Mouse (Mus musculus) liver, adult 2 months (tissue): ENCODE results near the gene Kif26b. TPM values are rescaled to one million over a fixed set of nuclear protein-coding genes. Genes with fewer than 3 reads are reported as not detected.

Experiments
- DNase-seq: peaks from one replicate; pipeline ENCODE4 v3.0.0-alpha.2; 2011; ENCODE audit warnings: low read depth, low spot score; ENCODE audit errors: extremely low read depth
- H3K27ac ChIP-seq: fragments of 200-500 bp; replicated peaks from 2 replicates; pipeline ENCODE4 v1.5.1; 2012; ENCODE audit warnings: low read depth, mild to moderate bottlenecking, control low read depth, inconsistent platforms, low read length; ENCODE audit not compliant: insufficient read depth
- H3K27me3 ChIP-seq: fragments of 200-500 bp; 2 replicates; pipeline ENCODE4 v1.6.1; 2012; ENCODE audit warnings: mild to moderate bottlenecking, moderate library complexity, low read length, inconsistent platforms; ENCODE audit not compliant: control insufficient read depth, insufficient read depth
- H3K36me3 ChIP-seq: fragments of 200-500 bp; 2 replicates; pipeline ENCODE4 v1.6.1; 2012; ENCODE audit warnings: low read length, inconsistent platforms; ENCODE audit not compliant: control insufficient read depth, insufficient read depth
- H3K4me1 ChIP-seq: fragments of 200-500 bp; 2 replicates; pipeline ENCODE4 v1.6.1; 2011; ENCODE audit warnings: low read length; ENCODE audit not compliant: control insufficient read depth, insufficient read depth
- H3K4me3 ChIP-seq: fragments of 200-500 bp; 2 replicates; pipeline ENCODE4 v1.5.1; 2011; ENCODE audit warnings: low read depth, mild to moderate bottlenecking, control low read depth, low read length, moderate library complexity; ENCODE audit not compliant: insufficient read depth
- H3K79me2 ChIP-seq: fragments of 200-500 bp; 2 replicates; pipeline ENCODE4 v1.6.1; 2012; ENCODE audit warnings: inconsistent platforms, mild to moderate bottlenecking, low read length, moderate library complexity; ENCODE audit not compliant: control insufficient read depth, insufficient read depth
- H3K9ac ChIP-seq: fragments of 200-500 bp; 2 replicates; pipeline ENCODE4 v1.6.1; 2012; ENCODE audit warnings: low read depth, mild to moderate bottlenecking, control low read depth, inconsistent platforms, low read length
- CTCF ChIP-seq: fragments of 200-500 bp; IDR thresholded peaks from 2 replicates; pipeline ENCODE4 v1.5.1; 2011; ENCODE audit warnings: low read depth, low read length, control low read depth
- POLR2A ChIP-seq: fragments of 200-500 bp; IDR thresholded peaks from 2 replicates; pipeline ENCODE4 v1.6.1; 2011; ENCODE audit warnings: low read length, control low read depth; ENCODE audit not compliant: insufficient read depth; ENCODE audit errors: extremely low read depth
- WGBS: fragments of 180-500 bp; shearing (Covaris S2); methylation state at CpG from one replicate; pipeline ENCODE4 v1.1.7; 2018; 5-methylcytosine and 5-hydroxymethylcytosine counted together
- polyA plus RNA-seq: library from polyadenylated mRNA; depleted of rRNA; stranded (reverse); fragments of >200 nt; gene quantifications from 2 replicates; pipeline ENCODE4 v1.2.3, GENCODE M21; 2012
- total RNA-seq: library from RNA; depleted of rRNA; stranded (reverse); fragments of >200 nt; gene quantifications from 2 replicates; pipeline ENCODE4 v1.2.3, GENCODE M21; 2014

Kif26b gene
- total and polyA plus RNA-seq, 2 experiments: 0.10 to 0.28 TPM

- H3K36me3 ChIP-seq: no peaks in the 10 kb centered on the region
- H3K9ac ChIP-seq: no peak overlapping the region
- peaks cover 4% of the 10 kb centered on the region; the same call in 1 of the 2 replicates for H3K4me1 ChIP-seq
- H3K4me3 ChIP-seq: no peak overlapping the region
- no peak overlapping the region for H3K27ac ChIP-seq
- TF ChIP-seq CTCF (no peak), POLR2A (no peak)
- no peak for DNase-seq
- WGBS: 60% methylated on average over 4 of the region's 4 CpGs
- H3K27me3 ChIP-seq: no peaks in the 10 kb centered on the region
- no peaks in the 10 kb centered on the region for H3K79me2 ChIP-seq
Observed at GRCm38 (mm10) chr1:178644954-178645353, 116.0 kb downstream of the Kif26b start.

DNA sequence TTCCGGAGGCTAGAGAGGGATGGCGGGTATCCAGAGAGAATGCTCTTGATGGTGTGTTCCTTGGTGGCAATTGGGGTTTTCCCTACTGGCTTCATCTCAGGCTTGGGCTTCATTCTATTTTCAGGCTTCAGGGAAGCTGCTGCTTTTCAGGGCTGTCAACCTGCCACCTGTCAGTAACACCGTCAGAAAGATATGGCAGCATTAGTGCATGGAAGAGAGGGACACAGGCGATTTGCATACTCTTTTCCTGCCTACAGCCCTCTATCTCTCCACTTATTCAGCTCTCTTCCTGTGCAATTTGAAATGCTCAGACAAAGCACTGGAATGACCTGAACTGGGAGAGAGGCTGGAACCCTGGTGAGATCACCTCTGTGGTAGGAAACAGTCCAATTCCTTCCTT is 117.7 kb downstream of the Kif26b start:
- no peaks in the 10 kb centered on the region for H3K27me3 ChIP-seq
- no peaks in the 10 kb centered on the region for H3K79me2 ChIP-seq
- TF ChIP-seq POLR2A: no peak
- TF ChIP-seq CTCF: no peak
- 92% methylated on average over 4 of the region's 4 CpGs for WGBS
- no peak overlapping the region for H3K4me3 ChIP-seq
- H3K27ac ChIP-seq: no peak overlapping the region
- DNase-seq: no peak
- H3K36me3 ChIP-seq: no peaks in the 10 kb centered on the region
- H3K4me1 ChIP-seq: no peaks in the 10 kb centered on the region
- no peak overlapping the region for H3K9ac ChIP-seq

DNA sequence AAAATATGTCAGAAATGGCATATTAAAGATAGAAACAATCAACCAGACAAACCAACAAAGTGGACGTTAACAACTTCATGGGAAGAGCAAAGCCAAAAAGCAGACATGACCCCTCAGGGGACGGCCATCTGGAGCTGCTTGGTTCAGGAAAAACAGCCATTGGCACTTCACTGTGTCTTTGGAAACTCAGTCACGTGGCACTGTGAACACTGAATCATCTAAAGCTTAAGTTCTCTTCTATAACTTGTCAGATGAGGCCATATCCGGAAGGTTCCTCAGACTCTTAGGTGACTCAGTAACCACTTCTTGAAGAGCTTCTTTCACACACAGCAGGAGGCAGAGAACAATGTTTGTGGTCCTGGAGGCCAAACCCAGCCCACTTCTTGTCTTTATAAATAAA is 126.6 kb downstream of the Kif26b start:
- Histone ChIP-seq H3K27me3 (no peaks in the 10 kb centered on the region), H3K79me2 (no peaks in the 10 kb centered on the region), H3K36me3 (no peaks in the 10 kb centered on the region), H3K9ac (no peak overlapping the region), H3K4me1 (no peaks in the 10 kb centered on the region), H3K27ac (no peak overlapping the region), H3K4me3 (no peak overlapping the region)
- no peak for DNase-seq
- 89% methylated on average over 4 of the region's 4 CpGs for WGBS
- TF ChIP-seq POLR2A (no peak), CTCF (no peak)

GRCm38 (mm10) chr1:178661035-178661434 is 132.1 kb downstream of the Kif26b start:
- H3K27ac ChIP-seq: no peak overlapping the region
- TF ChIP-seq CTCF (no peak), POLR2A (no peak)
- H3K4me1 ChIP-seq: no peaks in the 10 kb centered on the region
- H3K27me3 ChIP-seq: no peaks in the 10 kb centered on the region
- no peak for DNase-seq
- no peak overlapping the region for H3K4me3 ChIP-seq
- 52% methylated on average over 3 of the region's 3 CpGs for WGBS
- no peak overlapping the region for H3K9ac ChIP-seq
- H3K36me3 ChIP-seq: no peaks in the 10 kb centered on the region
- H3K79me2 ChIP-seq: no peaks in the 10 kb centered on the region

GRCm38 (mm10) chr1:178661556-178661955 is 132.6 kb downstream of the Kif26b start:
- H3K4me1 ChIP-seq: no peaks in the 10 kb centered on the region
- 42% methylated on average over 5 of the region's 5 CpGs for WGBS

GRCm38 (mm10) chr1:178663539-178663938 is 134.6 kb downstream of the Kif26b start:
- WGBS: 93% methylated on average over 1 of the region's 1 CpGs

More at GRCm38 (mm10) chr1:178661556-178661955, 132.6 kb downstream of the Kif26b start:
- DNase-seq: no peak
- no peak for TF ChIP-seq POLR2A
- TF ChIP-seq CTCF: no peak
- Histone ChIP-seq H3K4me3 (no peak overlapping the region), H3K27ac (no peak overlapping the region), H3K9ac (no peak overlapping the region), H3K36me3 (no peaks in the 10 kb centered on the region), H3K79me2 (no peaks in the 10 kb centered on the region), H3K27me3 (no peaks in the 10 kb centered on the region)

More at GRCm38 (mm10) chr1:178663539-178663938, 134.6 kb downstream of the Kif26b start:
- no peaks in the 10 kb centered on the region for H3K36me3 ChIP-seq
- TF ChIP-seq CTCF (no peak), POLR2A (no peak)
- H3K79me2 ChIP-seq: no peaks in the 10 kb centered on the region
- H3K9ac ChIP-seq: no peak overlapping the region
- no peak overlapping the region for H3K4me3 ChIP-seq
- H3K27me3 ChIP-seq: no peaks in the 10 kb centered on the region
- no peaks in the 10 kb centered on the region for H3K4me1 ChIP-seq
- no peak for DNase-seq
- no peak overlapping the region for H3K27ac ChIP-seq
